Mouse (Mus musculus) CH12.LX (cell line): ENCODE results near the gene Wdr86.

ENCODE experiments used
- BHLHE40 ChIP-seq: IDR thresholded peaks from 2 replicates; pipeline ENCODE4 v1.6.1; 2011; ENCODE audit warnings: mild to moderate bottlenecking, low read depth, low read length, improper control_type of control experiment
- CHD2 ChIP-seq: IDR thresholded peaks from 2 replicates; pipeline ENCODE4 v1.6.1; 2011; ENCODE audit warnings: low read length, improper control_type of control experiment
- CTCF ChIP-seq, 2 experiments: IDR thresholded peaks in 1 of 2; conservative IDR thresholded peaks in 1 of 2; 2 replicates each; pipeline ENCODE4 v1.5.1; 2011 to 2012; ENCODE audit warnings: low read depth in 2 of 2, low read length in 2 of 2, improper control_type of control experiment in 1 of 2, inconsistent platforms in 1 of 2, mild to moderate bottlenecking in 1 of 2, moderate library complexity in 1 of 2
- E2F4 ChIP-seq: IDR thresholded peaks from 2 replicates; pipeline ENCODE4 v1.6.1; 2011; ENCODE audit warnings: low read depth, low read length, improper control_type of control experiment; ENCODE audit not compliant: insufficient replicate concordance
- EP300 ChIP-seq: IDR thresholded peaks from 2 replicates; pipeline ENCODE4 v1.6.1; 2011; ENCODE audit warnings: low read length, improper control_type of control experiment
- GABPA ChIP-seq: IDR thresholded peaks from 2 replicates; pipeline ENCODE4 v1.6.1; 2012; ENCODE audit warnings: low read depth, low read length, improper control_type of control experiment, inconsistent platforms; ENCODE audit not compliant: insufficient replicate concordance
- MAFK ChIP-seq: IDR thresholded peaks from 2 replicates; pipeline ENCODE4 v1.6.1; 2011; ENCODE audit warnings: low read length, improper control_type of control experiment; ENCODE audit not compliant: insufficient replicate concordance
- MAX ChIP-seq: IDR thresholded peaks from 2 replicates; pipeline ENCODE4 v1.6.1; 2011; ENCODE audit warnings: low read length, improper control_type of control experiment
- SIN3A ChIP-seq: IDR thresholded peaks from 2 replicates; pipeline ENCODE4 v1.6.1; 2012; ENCODE audit warnings: low read length, improper control_type of control experiment, inconsistent platforms
- UBTF ChIP-seq: IDR thresholded peaks from 2 replicates; pipeline ENCODE4 v1.6.1; 2012; ENCODE audit warnings: low read depth, mild to moderate bottlenecking, inconsistent platforms, low read length, improper control_type of control experiment, moderate library complexity
- USF1 ChIP-seq: IDR thresholded peaks from 2 replicates; pipeline ENCODE4 v1.6.1; 2014; ENCODE audit warnings: low read depth, mild to moderate bottlenecking, inconsistent platforms, low read length, improper control_type of control experiment
- USF2 ChIP-seq: conservative IDR thresholded peaks from 2 replicates; pipeline ENCODE4 v1.6.1; 2011; ENCODE audit warnings: low read depth, low read length, improper control_type of control experiment
- ZKSCAN1 ChIP-seq: IDR thresholded peaks from 2 replicates; pipeline ENCODE4 v1.6.1; 2012; ENCODE audit warnings: low read depth, inconsistent platforms, low read length, improper control_type of control experiment, borderline replicate concordance

GRCm38 (mm10) chr5:24756931-24757330 is 26.4 kb upstream of the Wdr86 start:
- TF ChIP-seq E2F4 (no peak), SIN3A (no peak), CTCF (conservative IDR thresholded peaks at IDR 0.05 in 1 of 2, IDR thresholded peaks at IDR 0.05 in 1 of 2; ENCODE audit: low read depth in 2 of 2, low read length in 2 of 2) (no peak), CHD2 (no peak), UBTF (no peak), MAX (no peak), BHLHE40 (no peak), EP300 (no peak), USF2 (no peak), USF1 (no peak), MAFK (no peak), ZKSCAN1 (no peak), GABPA (no peak)
